Mouse (Mus musculus) adrenal gland, postnatal 0 days (tissue): ENCODE measurements around the gene Clec4b2. TPM values are rescaled to one million over a fixed set of nuclear protein-coding genes. Genes with fewer than 3 reads are reported as not detected.

Source experiments
- polyA plus RNA-seq: library from polyadenylated mRNA; unstranded; fragments of >200 nt; fragmentation: Nextera tagmentation; extraction: Ambion mirVana; gene quantifications from 2 replicates; pipeline ENCODE4 v1.2.1, GENCODE M21; 2015

Clec4b2 gene
- not detected in 2 replicates for polyA plus RNA-seq

GRCm38 (mm10) chr6:123172593-123172992 is at the start of gene Clec4b2:
TSS of gene Clec4b2 (plus strand) at chr6:123172893.

GRCm38 (mm10) chr6:123229644-123230043 is 57.0 kb downstream of the Clec4b2 start, which contains the start of gene Clec4n:
TSS of gene Clec4n (plus strand) at chr6:123229843.

Other genes starting within 250 kb of the Clec4b2 start
- 5.9 and 7.1 TPM in 2 replicates for gene Clec4a3, start 220.4 kb upstream of the Clec4b2 start, polyA plus RNA-seq
- not detected in 2 replicates for gene Clec4a4, start 182.5 kb upstream of the Clec4b2 start, polyA plus RNA-seq
- gene Clec4b1, start 122.9 kb upstream of the Clec4b2 start, polyA plus RNA-seq = 0.17 and 0.46 TPM in 2 replicates
- 9.6 and 18.4 TPM in 2 replicates for gene Clec4a2, start 66.5 kb upstream of the Clec4b2 start, polyA plus RNA-seq
- gene Clec4n, start 57.0 kb downstream of the Clec4b2 start, polyA plus RNA-seq = 19.2 and 26.2 TPM in 2 replicates
- gene Clec4d, start 89.2 kb downstream of the Clec4b2 start, polyA plus RNA-seq = 2.2 and 2.8 TPM in 2 replicates
- 0.25 and 0.47 TPM in 2 replicates for gene Clec4e, start 117.0 kb downstream of the Clec4b2 start, polyA plus RNA-seq
- not detected in 2 replicates for gene Vmn2r19, start 135.4 kb downstream of the Clec4b2 start, polyA plus RNA-seq
- gene Vmn2r20, start 245.2 kb downstream of the Clec4b2 start, polyA plus RNA-seq = not detected in 2 replicates